17 mouse cellular contexts compared by ENCODE assay signal in the genomic region with DNA sequence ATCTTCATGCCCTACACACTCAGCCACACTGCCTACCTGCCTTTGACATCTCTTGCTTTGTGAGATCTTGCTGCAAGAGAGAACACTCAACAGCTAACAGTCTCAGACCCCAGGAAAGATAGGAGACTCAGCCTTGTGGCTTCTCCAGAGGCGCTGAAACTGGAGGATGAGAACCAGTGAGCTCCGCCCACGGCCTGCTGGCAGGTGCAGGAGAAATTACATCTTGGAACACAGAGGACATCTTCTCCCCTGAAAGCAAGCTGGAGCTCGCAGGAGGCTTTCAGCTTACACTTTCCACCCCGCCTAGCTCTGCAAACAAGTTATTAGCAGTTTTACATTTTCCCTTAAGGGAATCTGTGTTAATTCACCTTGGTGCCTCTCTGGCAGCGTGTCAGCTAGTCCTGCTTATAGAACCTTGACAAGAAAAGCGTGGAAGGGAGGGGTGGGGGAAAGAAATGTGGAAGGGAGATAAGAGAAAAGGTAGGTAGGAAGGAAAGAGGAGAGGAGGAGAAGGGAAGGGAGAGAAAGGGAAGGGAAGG.
A peak's percentile ranks its signal among the peaks of the same experiment; 100 is the strongest.
DNase-seq lines count a peak whose midpoint lies in the region; TF ChIP-seq lines count a peak whose summit lies in the region.
"Had no signal": no experiment of that assay in that cellular context is flagged by ENCODE, and none has a peak within 500 bp of the region (broad histone marks: within the 10 kb centered on the region; RNA-seq: fewer than 3 reads in every experiment).

No protein-coding gene starts in this region.

- no peaks in the 10 kb centered on the region for H3K36me3 ChIP-seq in forebrain, embryonic 10.5 days (replicated peaks)
- H3K36me3 ChIP-seq: hindbrain, embryonic 15.5 days; limb, embryonic 15.5 days had no signal

- no peak for TF ChIP-seq CTCF in layer of hippocampus, adult 2 months (conservative IDR thresholded peaks at IDR 0.05)

- WGBS in forebrain, embryonic 10.5 days, result 75% methylated on average over 7 of the region's 7 CpGs

- no peak overlapping the region for H3K4me3 ChIP-seq in layer of hippocampus, adult 2 months
- no peak overlapping the region for H3K4me3 ChIP-seq in forebrain, embryonic 10.5 days
- H3K4me3 ChIP-seq: erythroblast, embryonic 14.5 days; hindbrain, embryonic 15.5 days; limb, embryonic 15.5 days; megakaryocyte, embryonic 14.5 days had no signal

- DNase-seq in frontal cortex, adult 2 months (ENCODE audit: extremely low spot score in 1 of 2, low spot score in 1 of 2), result peak; percentile 34 to 64
- no peak for DNase-seq in frontal cortex, postnatal 25 days (ENCODE audit: low spot score in 2 of 2)
- peak; percentile 5 to 24 for DNase-seq in layer of hippocampus, adult 2 months (ENCODE audit: low spot score in 2 of 2)
- no peak for DNase-seq in layer of hippocampus, postnatal 25 days (ENCODE audit: extremely low spot score in 1 of 2, low spot score in 1 of 2)
- DNase-seq in frontal cortex, postnatal 36 days (ENCODE audit: low spot score in 2 of 2), result peak; percentile 43 to 54
- DNase-seq in right cerebral cortex, adult 2 months (ENCODE audit: low spot score in 2 of 2), result peak; percentile 55 to 62
- DNase-seq in forebrain, embryonic 10.5 days (ENCODE audit: extremely low spot score, low spot score), result no peak
- DNase-seq in heart, postnatal 14 days, result no peak
- DNase-seq: adrenal gland, postnatal 10 days; cerebellum, adult 18-20 months; cerebellum, postnatal 36 days; gastrocnemius, postnatal 36 days; lung, postnatal 14 days had no signal

- H3K9me3 ChIP-seq in forebrain, embryonic 10.5 days, result no peaks in the 10 kb centered on the region
- H3K9me3 ChIP-seq: hindbrain, embryonic 15.5 days; limb, embryonic 15.5 days had no signal

- intact Hi-C loops in heart, postnatal 14 days (cut with DNase I), result no loop called here

- peaks cover 5% of the 10 kb centered on the region for H3K4me1 ChIP-seq in forebrain, embryonic 10.5 days
- H3K4me1 ChIP-seq: limb, embryonic 15.5 days; megakaryocyte, embryonic 14.5 days had no signal

- peaks cover 20% of the 10 kb centered on the region for H3K27me3 ChIP-seq in forebrain, embryonic 10.5 days (ENCODE audit: poor library complexity, severe bottlenecking)
- H3K27me3 ChIP-seq: hindbrain, embryonic 15.5 days; limb, embryonic 15.5 days had no signal

- H3K27ac ChIP-seq in layer of hippocampus, adult 2 months, result no peak overlapping the region
- no peak overlapping the region for H3K27ac ChIP-seq in forebrain, embryonic 10.5 days
- H3K27ac ChIP-seq: hindbrain, embryonic 15.5 days; limb, embryonic 15.5 days had no signal

Comparison
In these comparisons a context has a peak if more than half of its experiments do, and no peak if none do; other contexts are left out.
1. DNase-seq: peak in frontal cortex, adult 2 months (2 of 2), layer of hippocampus, adult 2 months (2 of 2), frontal cortex, postnatal 36 days (2 of 2) and right cerebral cortex, adult 2 months (2 of 2); none in frontal cortex, postnatal 25 days (0 of 2), layer of hippocampus, postnatal 25 days (0 of 2), forebrain, embryonic 10.5 days (single experiment) and heart, postnatal 14 days (0 of 2).